Mouse (Mus musculus) hindbrain, embryonic 11.5 days (tissue): Measurements from ENCODE around the gene Inhbe. TPM values are rescaled to one million over a fixed set of nuclear protein-coding genes. Genes with fewer than 3 reads are reported as not detected.
A peak's percentile ranks its signal among the peaks of the same experiment; 100 is the strongest.
"Not testable (repeated sequence)": the region's sequence is repeated elsewhere in the genome, so short reads cannot be mapped to it uniquely, and the experiment has no call there.

Experiments
- ATAC-seq: fragments of 200-750 bp; cut with Nextera tagmentation; 2 replicates; pipeline ENCODE4 v1.8.0; 2017; ENCODE audit warnings: mild to moderate bottlenecking, moderate TSS enrichment, moderate library complexity; ENCODE audit not compliant: low FRiP score
- DNase-seq: peaks from one replicate; pipeline ENCODE4 v3.0.0-alpha.2; 2015; ENCODE audit warnings: low spot score
- H3K27ac ChIP-seq: fragments of 300-500 bp; sonication (generic); 2 replicates; pipeline ENCODE4 v1.5.1; 2014; ENCODE audit warnings: mild to moderate bottlenecking, low read depth, low read length
- H3K27me3 ChIP-seq: fragments of 300-500 bp; sonication (generic); 2 replicates; pipeline ENCODE4 v1.6.1; 2014; ENCODE audit warnings: mild to moderate bottlenecking, low read length, moderate library complexity, mixed read lengths; ENCODE audit not compliant: control insufficient read depth, insufficient read depth
- H3K36me3 ChIP-seq: fragments of 300-500 bp; sonication (generic); 2 replicates; pipeline ENCODE4 v1.6.1; 2014; ENCODE audit warnings: mild to moderate bottlenecking, low read length, moderate library complexity, mixed read lengths; ENCODE audit not compliant: control insufficient read depth, insufficient read depth
- H3K4me1 ChIP-seq: fragments of 300-500 bp; sonication (generic); replicated peaks from 2 replicates; pipeline ENCODE4 v1.6.1; 2014; ENCODE audit warnings: low read length, mixed read lengths; ENCODE audit not compliant: control insufficient read depth, insufficient read depth
- H3K4me2 ChIP-seq: fragments of 300-500 bp; sonication (generic); replicated peaks from 2 replicates; pipeline ENCODE4 v1.6.1; 2014; ENCODE audit warnings: mild to moderate bottlenecking, low read depth, low read length
- H3K4me3 ChIP-seq: fragments of 300-500 bp; sonication (generic); 2 replicates; pipeline ENCODE4 v1.5.1; 2014; ENCODE audit warnings: low read depth, low read length
- H3K9ac ChIP-seq: fragments of 300-500 bp; sonication (generic); 2 replicates; pipeline ENCODE4 v1.6.1; 2014; ENCODE audit warnings: low read depth, low read length
- H3K9me3 ChIP-seq: fragments of 300-500 bp; sonication (generic); 2 replicates; pipeline ENCODE4 v1.6.1; 2016; ENCODE audit warnings: low read length; ENCODE audit not compliant: control insufficient read depth
- WGBS: fragments of 180-500 bp; shearing (Covaris S2); extraction: QIAGEN DNeasy Blood & Tissue Kit; methylation state at CpG from one replicate; pipeline ENCODE4 v1.1.7; 2014; 5-methylcytosine and 5-hydroxymethylcytosine counted together
- polyA plus RNA-seq: library from polyadenylated mRNA; unstranded; fragments of >200 nt; fragmentation: Nextera tagmentation; extraction: Ambion mirVana; gene quantifications from 2 replicates; pipeline ENCODE4 v1.2.1, GENCODE M21; 2014

Inhbe gene
- polyA plus RNA-seq, 1 experiment from 2014 or later, result 0.05 TPM

DNA sequence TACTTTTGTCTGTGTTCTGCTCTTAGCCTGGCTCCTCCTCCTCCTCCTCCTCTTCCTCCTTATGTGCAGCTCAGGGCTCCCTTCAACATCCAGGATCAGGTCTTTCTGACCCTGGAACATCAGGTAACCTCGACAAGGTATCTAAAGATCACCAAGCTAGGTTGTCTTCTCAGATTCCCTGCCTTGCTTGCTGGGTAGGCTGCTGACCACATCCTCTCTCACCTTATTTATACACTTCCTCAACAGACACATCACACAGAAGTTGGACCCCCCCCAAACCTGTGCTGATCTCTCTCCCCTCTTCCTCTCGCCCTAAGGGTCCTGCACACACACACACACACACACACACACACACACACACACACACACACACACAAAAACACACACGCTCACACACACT lies 32.6 kb downstream of the Inhbe start, which contains the start of gene Arhgap9:
TSS of gene Arhgap9 (plus strand) at position 344 of the 400 bp plus-strand sequence.
- Histone ChIP-seq H3K4me2 (no peak within 1 kb of the TSS), H3K9ac (no peak within 1 kb of the TSS), H3K27me3 (peaks cover 29% of the 10 kb centered on the region), H3K36me3 (no peaks in the 10 kb centered on the region), H3K27ac (no peak within 1 kb of the TSS), H3K4me1 (peaks cover 8% of the 10 kb centered on the region), H3K9me3 (no peaks in the 10 kb centered on the region), H3K4me3 (no peak within 1 kb of the TSS)
- DNase-seq, result no peak
- no peak for ATAC-seq
- 71% methylated on average over 3 of the region's 3 CpGs for WGBS

DNA sequence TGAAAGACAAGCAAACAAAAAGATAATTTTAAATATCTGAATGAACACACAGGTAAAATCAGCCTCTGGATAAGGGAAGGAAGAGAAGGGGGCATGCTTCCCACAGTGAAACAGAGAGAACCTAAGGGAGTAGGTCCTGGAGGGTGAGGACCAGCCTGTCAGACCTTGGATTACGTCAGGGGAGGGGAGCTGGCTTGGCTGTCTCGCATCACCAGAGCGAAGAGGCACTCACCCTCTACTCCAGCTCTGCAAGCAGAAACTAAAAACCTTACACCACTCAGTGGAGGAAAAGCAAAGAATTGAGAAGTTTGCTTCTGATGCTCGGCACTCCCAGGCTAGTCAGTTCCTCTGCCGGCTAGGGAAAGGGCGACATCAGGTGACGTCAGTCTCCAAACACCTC lies 34.2 kb downstream of the Inhbe start:
- no peak for DNase-seq

DNA sequence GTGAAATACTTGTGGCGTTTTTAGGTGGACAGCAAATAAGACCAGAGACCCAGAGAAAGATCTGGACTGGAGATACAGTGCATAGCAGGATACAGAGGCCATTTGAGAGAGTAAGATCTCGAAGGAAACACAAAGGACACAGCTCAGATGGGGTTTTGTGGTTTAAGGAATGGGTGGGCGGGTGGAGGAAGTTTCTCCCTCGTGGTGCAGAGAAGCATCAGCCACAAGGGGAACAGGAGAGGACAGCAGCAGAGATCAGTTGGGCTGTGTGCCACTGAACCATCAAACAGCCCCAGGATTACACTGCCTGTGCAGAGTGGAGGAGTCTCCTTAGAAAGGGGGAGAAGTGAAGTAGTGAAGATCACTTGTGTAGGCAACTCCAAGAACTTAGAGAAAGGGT lies 36.2 kb downstream of the Inhbe start:
- 51% methylated on average over 4 of the region's 4 CpGs for WGBS
- Histone ChIP-seq H3K4me1 (no peaks in the 10 kb centered on the region), H3K4me3 (no peak overlapping the region), H3K27ac (no peak overlapping the region), H3K4me2 (no peak overlapping the region), H3K9me3 (no peaks in the 10 kb centered on the region), H3K9ac (no peak overlapping the region), H3K27me3 (no peaks in the 10 kb centered on the region), H3K36me3 (no peaks in the 10 kb centered on the region)
- no peak for DNase-seq
- ATAC-seq, result no peak

More for the DNA sequence above, 34.2 kb downstream of the Inhbe start:
- WGBS, result 84% methylated on average over 7 of the region's 7 CpGs
- Histone ChIP-seq H3K4me3 (no peak overlapping the region), H3K4me2 (no peak overlapping the region), H3K4me1 (no peaks in the 10 kb centered on the region), H3K9ac (no peak overlapping the region), H3K27me3 (peaks cover 13% of the 10 kb centered on the region), H3K27ac (no peak overlapping the region), H3K36me3 (no peaks in the 10 kb centered on the region), H3K9me3 (no peaks in the 10 kb centered on the region)
- no peak for ATAC-seq

DNA sequence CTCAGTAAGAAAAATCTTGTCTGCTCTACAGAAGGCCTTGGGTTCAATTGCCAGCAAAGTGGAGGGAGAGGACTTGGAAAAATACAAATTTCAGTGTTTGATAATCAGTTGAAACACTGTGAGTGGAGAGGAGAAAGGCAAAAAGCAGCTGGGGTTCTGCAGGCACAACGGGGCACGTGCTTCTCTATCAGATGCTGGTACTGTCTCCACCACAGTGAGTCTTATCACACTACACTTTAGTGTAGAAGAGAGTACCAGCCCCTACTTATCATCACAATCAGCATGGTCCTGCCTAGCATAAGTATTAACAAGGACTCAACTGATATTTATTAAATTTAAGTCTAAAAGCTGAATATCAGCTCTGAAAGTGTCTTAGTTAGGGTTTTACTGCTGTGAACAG lies 36.9 kb downstream of the Inhbe start:
- WGBS, result 81% methylated on average over 2 of the region's 2 CpGs
- Histone ChIP-seq H3K27me3 (no peaks in the 10 kb centered on the region), H3K36me3 (no peaks in the 10 kb centered on the region), H3K4me3 (no peak overlapping the region), H3K4me2 (no peak overlapping the region), H3K27ac (no peak overlapping the region), H3K9me3 (no peaks in the 10 kb centered on the region), H3K9ac (no peak overlapping the region), H3K4me1 (no peaks in the 10 kb centered on the region)
- DNase-seq, result no peak
- no peak for ATAC-seq

DNA sequence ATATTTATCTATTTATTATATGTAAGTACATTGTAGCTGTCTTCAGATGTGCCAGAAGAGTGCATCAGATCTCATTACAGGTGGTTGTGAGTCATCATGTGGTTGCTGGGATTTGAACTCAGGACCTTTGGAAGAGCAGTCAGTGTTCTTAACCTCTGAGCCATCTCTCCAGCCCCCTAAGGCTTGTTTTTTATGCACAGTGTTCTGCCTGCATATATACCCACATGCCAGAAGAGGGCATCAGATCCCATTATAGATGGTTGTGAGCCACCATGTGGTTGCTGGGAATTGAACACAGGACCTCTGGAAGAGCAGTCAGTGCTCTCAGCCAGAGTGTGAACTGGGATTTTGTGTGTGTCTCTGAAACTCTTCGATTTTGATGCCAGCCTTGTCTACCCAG lies 39.3 kb downstream of the Inhbe start:
- not testable (repeated sequence) for H3K4me1 ChIP-seq, H3K27me3 ChIP-seq, H3K4me2 ChIP-seq, ATAC-seq, H3K9me3 ChIP-seq, H3K27ac ChIP-seq, H3K36me3 ChIP-seq, H3K9ac ChIP-seq, H3K4me3 ChIP-seq, DNase-seq
- 83% methylated on average over 1 of the region's 1 CpGs for WGBS

DNA sequence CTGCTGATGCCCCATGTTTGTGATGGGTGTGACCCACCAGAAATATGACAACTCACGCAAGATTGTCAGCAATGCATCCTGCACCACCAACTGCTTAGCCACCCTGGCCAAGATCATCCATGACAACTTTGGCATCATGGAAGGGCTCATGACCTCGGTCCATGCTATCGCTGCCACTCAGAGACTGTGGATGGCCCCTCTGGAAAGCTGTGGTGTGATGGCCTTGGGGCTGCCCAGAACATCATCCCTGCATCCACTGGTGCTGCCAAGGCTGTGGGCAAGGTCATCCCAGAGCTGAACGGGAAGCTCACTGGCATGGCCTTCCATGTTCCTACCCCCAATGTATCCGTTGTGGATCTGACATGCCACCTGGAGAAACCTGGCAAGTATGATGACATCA lies 40.7 kb downstream of the Inhbe start:
- not testable (repeated sequence) for H3K9me3 ChIP-seq, H3K9ac ChIP-seq, H3K27me3 ChIP-seq, H3K27ac ChIP-seq, DNase-seq, H3K4me2 ChIP-seq, H3K4me3 ChIP-seq, H3K4me1 ChIP-seq, ATAC-seq, H3K36me3 ChIP-seq
- WGBS, result 78% methylated on average over 5 of the region's 5 CpGs

DNA sequence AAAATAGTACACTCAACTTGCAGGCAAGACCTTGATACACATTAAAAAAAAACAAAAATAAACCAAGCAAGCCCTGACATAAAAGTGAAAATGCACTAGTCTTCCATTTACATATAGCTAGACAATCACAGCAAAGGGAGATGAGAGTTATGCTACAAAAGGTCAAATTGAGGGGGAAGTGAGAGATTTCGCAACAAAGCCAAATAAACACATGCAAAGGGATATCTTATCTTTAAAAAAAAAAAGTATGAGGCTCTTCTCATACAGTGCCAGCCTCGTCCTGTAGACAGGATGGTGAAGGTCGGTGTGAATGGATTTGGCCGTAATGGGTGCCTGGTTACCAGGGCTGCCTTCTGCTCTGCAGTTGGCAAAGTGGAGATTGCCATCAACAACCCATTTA lies 41.4 kb downstream of the Inhbe start:
- Histone ChIP-seq H3K27ac (no peak overlapping the region), H3K4me2 (no peak overlapping the region), H3K4me1 (peaks cover 4% of the 10 kb centered on the region; the same call in 1 of the 2 replicates), H3K9ac (no peak overlapping the region), H3K27me3 (no peaks in the 10 kb centered on the region), H3K36me3 (peaks cover 4% of the 10 kb centered on the region; the same call in 1 of the 2 replicates), H3K9me3 (no peaks in the 10 kb centered on the region), H3K4me3 (no peak overlapping the region)
- ATAC-seq, result no peak
- WGBS, result 79% methylated on average over 4 of the region's 4 CpGs
- DNase-seq, result no peak

DNA sequence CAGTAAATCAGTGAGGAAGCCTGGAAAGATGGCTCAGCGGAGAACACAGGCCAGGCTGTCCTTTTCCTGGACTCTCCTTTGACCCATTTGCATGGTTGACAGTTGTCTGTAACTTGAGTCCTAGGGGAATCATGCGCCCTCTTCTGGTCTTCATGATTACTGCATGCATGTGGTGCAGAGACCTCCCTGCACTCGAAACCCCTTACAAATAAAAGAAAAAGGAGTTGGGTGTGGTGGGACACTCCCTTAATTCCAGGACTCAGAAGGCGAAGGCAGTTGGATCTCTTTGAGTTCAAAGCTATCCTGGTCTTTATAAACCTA lies 41.9 kb downstream of the Inhbe start:
- 5% methylated on average over 4 of the region's 4 CpGs for WGBS
- peak; percentile 94 for DNase-seq

DNA sequence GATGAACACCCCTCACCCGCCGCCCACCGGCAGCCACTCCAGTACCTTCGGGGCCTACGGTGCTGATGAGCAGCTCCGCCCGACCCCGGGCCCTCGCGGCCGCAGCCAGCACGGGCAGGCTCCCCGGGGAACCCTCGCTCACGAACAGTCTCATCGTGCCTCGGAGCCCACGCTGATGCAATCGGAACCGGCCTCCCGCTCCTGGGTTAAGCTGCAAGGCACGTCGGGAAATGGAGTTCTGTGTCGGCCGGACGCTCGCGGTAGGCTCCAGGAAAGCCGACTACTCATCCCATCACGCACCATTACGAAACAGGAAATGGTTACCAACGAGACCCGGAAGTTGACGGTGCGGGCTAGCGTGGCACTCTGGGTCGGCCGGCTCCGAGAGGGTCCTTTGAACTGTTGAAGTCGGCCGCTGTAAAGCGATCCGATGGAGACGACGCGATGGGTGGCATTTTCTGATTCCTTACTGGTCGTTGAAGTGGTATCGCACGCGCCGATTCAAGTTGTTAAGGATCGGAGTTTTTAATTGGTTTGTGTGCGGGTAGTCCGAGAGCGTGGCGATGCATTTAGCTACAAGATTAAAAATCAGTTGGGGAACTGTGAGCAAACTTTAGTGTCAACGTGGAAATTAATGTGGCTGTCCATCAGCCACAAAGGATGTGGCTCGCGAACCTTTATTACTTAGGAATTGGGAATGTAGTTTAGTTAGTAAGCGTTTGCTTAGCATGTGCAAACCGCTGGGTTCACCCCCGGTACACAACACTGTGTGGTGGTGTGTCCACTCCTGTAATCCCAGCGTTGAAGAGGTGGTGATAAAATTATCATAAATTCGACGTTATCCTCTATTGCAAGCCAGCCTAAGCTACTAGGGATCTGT lies 42.5 kb downstream of the Inhbe start, which contains the start of gene Mars:
TSS of gene Mars (minus strand) at position 311 of the 880 bp plus-strand sequence.
- ATAC-seq (peak; percentile 97), DNase-seq (peak; percentile 94)
- under 1% methylated on average over 59 of the region's 65 CpGs for WGBS
- Histone ChIP-seq H3K36me3 (peaks cover 4% of the 10 kb centered on the region; the same call in 1 of the 2 replicates), H3K9me3 (no peaks in the 10 kb centered on the region), H3K27ac (peak within 1 kb of the TSS; percentile 68), H3K9ac (peak within 1 kb of the TSS; percentile 75), H3K4me1 (peaks cover 4% of the 10 kb centered on the region; the same call in 1 of the 2 replicates), H3K27me3 (no peaks in the 10 kb centered on the region), H3K4me3 (peak within 1 kb of the TSS; percentile 85), H3K4me2 (peak within 1 kb of the TSS; percentile 51)

More for the DNA sequence above, 41.9 kb downstream of the Inhbe start:
- no peak overlapping the region for H3K9ac ChIP-seq
- peak; percentile 66 for ATAC-seq
- peaks cover 4% of the 10 kb centered on the region; the same call in 1 of the 2 replicates for H3K4me1 ChIP-seq
- H3K4me3 ChIP-seq, result peak overlapping the region; percentile 85
- H3K4me2 ChIP-seq, result peak overlapping the region; percentile 51
- H3K36me3 ChIP-seq, result peaks cover 4% of the 10 kb centered on the region; the same call in 1 of the 2 replicates
- no peaks in the 10 kb centered on the region for H3K9me3 ChIP-seq
- H3K27me3 ChIP-seq, result no peaks in the 10 kb centered on the region
- H3K27ac ChIP-seq, result no peak overlapping the region
